Mouse (Mus musculus): Measurements from ENCODE around the gene Tmem91.
A peak's percentile ranks its signal among the peaks of the same experiment; 100 is the strongest.
"Not testable (repeated sequence)": the region's sequence is repeated elsewhere in the genome, so short reads cannot be mapped to it uniquely, and the experiment has no call there.

Tmem91 gene

DNA sequence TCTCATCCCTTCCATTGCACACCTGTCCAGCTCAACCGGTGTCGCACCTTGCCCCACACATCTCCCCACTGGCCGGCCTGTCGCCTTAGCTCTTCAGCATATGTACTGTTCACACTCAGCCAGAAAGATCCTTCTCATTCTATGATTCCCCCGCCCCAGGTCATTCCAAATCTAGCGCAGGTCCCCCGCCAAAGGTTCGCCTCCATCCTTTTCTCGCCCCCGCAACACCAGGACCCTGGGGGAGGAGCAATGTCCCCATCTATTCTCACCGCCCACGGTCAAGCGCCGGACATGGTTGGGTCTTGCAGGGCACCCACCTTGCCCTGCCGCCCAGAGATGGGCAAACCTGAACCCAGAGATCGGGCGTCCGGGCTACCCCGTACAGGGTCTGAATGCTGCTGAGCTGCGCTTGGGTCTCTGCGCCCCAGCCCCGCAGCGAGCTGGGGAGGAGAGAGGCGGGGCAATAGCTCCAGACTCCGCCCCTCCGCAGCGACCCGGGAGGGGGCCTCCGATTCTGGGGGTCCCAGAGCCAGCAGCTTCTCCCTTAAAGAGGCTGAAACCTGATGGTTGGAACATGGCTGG, at the start of gene Tmem91:
TSS of gene Tmem91 (minus strand) at position 448 of the 582 bp plus-strand sequence.
- peak; percentile 23 for DNase-seq (ENCODE audit: low read depth, low spot score)

DNA sequence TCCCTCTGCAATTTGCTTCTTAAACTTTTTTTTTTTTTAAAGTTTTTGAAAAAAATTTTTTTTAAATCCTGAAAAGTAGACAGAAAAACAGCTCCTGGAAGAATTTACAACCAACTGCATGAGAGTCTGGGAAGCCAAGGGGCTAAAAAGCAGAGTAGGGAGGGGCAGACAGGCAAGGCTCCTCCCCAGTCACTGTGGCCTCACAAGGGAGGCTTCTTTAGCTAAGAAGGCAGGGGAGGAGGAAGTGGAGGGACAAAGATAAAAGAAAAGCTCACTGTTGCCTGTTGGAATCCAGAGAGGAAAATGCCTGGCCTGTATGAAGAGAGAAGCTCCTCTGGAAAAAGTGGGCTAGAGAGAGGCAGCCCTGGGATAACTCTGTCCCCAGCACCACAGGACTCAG, 46.8 kb upstream of the Tmem91 start:
- DNase-seq (ENCODE audit: low read depth, low spot score), result not testable (repeated sequence)

DNA sequence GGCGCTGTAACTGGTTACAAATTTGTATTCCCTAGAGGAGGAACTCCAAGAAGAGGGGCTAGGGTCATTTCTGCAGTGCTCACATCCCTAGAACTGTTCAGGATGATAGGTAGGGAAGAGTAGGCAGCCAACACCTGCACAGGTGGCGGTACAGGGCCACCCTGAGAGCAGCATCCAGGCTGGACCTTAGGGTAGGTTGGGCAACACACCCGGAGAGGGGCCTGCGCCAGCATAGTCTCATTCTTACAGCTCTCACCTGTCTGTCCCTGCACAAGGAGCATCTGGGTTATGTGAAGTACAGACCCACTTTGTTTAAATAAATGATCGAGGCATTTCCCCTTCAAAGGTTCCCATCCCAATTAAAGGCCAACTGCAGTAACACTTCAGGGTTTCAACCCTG, 45.8 kb upstream of the Tmem91 start:
- DNase-seq (ENCODE audit: low read depth, low spot score), result no peak

DNA sequence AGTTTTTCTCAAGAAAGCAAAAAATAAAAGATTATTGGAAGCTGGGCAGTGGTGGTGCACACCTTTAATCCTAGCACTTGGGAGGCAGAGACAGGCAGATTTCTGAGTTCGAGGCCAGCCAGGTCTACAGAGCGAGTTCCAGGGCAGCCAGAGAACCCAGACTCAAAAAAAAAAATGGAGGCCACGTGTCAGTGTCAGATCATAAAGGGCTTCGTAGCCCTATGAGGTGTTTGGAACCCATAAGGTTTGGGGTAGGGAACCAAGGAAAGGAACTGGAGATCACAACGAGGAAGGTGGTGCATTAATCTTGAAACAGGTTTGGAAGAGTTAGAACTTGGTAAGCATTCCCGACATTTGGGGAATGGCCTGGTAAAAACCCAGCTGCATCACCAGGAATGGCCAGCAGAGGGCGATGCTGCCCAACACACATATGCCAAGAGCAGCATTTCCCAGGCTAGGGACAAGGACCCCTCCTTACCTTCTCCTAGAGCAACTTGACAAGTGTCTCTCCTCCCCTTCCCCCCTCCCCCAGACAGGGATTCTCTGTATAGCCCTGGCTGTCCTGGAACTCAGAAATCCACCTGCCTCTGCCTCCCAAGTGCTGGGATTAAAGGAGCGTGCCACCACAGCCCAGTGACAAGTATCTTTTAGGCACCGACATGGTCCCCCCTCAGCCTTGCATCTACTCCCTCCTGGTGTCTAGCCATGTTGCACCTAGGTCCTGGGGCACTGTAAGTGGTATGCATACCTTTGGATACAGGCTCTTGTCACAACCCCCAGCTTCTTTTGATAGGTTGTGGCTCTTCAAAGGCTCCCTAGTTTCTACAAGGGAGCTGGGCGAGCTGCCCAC, 45.0 kb upstream of the Tmem91 start:
- DNase-seq (ENCODE audit: low read depth, low spot score), result peak; percentile 79

DNA sequence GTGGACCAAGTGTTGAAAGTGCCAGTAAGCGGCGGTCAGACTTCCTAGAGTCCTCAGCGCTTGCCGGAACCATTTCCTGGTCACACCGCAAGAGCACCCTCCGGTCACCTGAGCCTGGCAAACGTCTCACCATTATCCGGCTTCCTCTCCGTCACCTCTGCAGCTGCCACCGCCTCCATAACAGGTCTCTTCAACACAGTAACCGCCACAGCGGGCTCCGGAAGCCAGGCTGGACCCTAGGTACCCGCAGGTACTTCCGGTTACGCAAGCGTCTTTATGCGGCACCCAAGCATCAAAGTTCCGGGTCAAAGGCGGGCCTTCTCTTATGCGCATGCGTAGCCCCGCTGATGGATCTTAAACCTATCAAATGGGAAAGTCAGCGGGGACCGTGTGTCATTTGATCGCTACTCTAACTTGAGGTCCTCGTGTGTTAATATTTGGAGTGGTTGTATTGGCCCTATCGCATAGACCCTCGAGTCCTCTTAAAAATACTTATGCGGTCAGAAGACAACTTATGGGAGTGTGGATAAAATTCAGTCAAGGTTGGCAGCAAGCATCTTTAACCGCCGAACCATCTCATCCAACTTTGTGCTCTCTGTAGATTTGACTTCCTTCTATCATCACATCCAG, 43.9 kb upstream of the Tmem91 start, which contains the start of gene Ccdc97:
TSS of gene Ccdc97 (minus strand) at position 301 of the 630 bp plus-strand sequence.
- DNase-seq (ENCODE audit: low read depth, low spot score), result peak; percentile 96

DNA sequence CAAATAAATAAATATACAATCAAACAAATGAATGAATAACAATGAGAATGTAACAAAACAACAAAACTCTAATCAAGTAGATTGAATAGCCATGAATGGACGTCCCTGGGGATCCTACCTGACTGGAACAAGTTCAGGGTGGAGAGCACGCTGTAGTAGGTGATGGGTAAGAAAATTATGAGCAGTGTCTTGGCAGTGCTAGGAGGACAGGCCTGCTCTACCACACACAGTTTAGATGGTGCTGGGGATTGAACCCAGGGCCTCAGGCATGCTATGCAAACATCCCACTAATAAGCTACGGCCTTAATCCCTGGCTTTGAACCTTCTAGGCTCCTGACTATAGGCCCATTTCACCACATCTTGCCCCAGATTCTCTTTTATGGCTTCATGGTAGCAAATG, 42.5 kb upstream of the Tmem91 start:
- DNase-seq (ENCODE audit: low read depth, low spot score), result no peak

DNA sequence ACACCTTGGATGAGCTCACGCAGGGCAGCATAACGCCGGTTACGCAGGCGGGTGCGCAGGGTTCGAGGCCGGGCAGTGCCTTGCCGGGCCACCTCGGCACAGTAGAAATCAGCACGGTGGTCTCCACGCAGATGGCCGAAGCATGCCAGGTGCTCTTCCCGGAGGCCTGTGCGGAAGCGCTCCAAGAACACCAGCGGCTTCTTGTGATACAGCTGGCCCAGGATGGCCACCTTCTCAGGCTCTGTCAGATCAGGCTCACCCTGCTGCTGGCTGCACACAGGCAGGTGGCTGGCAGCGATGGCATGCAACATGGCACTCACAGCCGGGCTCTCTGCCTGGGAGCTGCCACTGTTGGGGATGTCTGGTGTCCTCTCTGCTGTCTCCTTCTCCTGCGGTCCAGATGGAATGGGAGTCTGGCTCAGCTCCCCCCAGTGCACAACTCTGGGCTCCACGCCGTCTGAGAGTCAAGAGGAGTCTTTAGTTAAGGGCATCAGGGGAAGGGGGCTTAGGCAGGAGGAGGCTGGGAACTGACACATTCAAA, 40.8 kb upstream of the Tmem91 start:
- no peak for DNase-seq (ENCODE audit: low read depth, low spot score)

DNA sequence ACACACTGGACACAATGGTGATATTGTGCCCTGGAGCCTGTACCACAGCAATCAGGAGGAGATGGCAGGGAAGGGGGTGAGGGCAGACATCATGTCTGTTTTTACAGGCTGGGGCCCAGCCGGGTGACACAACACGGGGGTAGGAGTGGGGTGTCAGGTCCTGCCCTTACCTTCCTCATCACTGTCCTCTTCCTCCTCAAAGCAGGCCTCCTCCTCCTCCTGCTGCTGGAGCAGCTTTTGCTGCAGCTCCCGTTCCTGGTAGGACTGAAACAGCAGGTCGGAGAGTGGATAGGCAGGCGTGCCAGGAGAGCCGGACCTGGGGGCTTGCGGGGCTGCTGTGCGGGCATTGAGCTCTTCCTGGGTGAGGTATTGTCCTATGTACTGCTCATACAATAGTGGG, 39.6 kb upstream of the Tmem91 start:
- DNase-seq (ENCODE audit: low read depth, low spot score), result no peak

DNA sequence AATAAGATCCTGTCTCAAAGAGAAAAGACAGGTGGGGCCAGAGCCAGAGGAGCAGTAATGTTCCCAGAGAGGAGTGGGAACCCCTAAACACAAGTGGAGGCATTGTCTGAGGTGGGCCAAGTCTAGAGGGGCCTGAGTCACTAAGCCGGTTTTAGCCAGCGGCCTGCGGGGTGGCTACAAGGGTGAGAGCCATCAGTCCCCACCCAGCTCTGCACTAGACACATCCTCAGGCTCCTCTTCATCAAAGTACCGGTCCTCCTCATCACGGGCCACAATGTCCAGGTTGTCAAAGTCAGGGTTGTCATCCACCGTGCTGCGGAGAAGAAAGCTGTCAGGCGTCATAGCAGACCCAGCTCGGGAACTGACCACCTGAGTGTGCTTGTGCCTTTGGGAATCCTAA, 37.8 kb upstream of the Tmem91 start:
- DNase-seq (ENCODE audit: low read depth, low spot score), result no peak

DNA sequence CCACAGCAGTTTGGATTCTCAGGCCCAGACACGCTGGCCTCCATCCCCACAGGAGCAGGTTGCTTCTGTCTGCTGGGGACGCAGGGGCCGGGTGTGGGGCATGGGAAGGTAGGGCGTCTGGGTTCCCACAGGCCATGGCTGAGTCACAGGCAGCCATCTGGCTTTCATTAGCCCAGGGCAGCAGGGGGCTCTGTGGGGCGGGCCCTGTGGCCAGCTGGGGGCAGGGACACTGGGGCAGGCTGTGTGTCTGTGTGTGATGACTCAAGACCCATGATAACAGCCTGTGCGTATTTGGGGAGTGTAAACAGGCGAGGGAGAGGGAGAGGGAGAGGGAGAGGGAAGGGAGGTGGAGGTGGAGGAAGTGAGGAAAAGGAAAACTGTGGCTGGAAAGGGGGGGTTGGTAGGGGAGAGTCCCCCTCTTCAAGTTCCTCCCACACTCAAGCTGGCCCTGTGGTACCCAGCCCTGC, 36.8 kb upstream of the Tmem91 start:
- no peak for DNase-seq (ENCODE audit: low read depth, low spot score)

DNA sequence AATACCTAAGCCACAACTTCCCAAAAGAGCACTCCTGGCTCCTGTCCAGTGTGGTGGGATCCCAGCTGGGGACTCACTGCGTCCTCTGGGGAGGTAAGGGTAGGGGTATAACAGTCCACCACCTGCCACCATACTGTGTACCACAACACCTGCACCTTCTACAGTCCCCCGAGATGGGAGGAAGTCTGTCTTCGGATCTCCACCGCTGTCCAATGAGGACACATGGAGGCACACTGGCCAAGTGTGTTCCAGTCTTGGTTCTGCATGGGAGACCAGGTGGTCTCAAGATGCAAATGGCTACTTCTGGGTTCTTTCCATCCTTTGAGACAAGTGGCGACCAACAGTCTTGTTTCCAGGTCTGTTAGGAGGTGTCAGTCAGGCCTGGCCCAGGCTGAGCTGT, 36.2 kb upstream of the Tmem91 start:
- no peak for DNase-seq (ENCODE audit: low read depth, low spot score)

DNA sequence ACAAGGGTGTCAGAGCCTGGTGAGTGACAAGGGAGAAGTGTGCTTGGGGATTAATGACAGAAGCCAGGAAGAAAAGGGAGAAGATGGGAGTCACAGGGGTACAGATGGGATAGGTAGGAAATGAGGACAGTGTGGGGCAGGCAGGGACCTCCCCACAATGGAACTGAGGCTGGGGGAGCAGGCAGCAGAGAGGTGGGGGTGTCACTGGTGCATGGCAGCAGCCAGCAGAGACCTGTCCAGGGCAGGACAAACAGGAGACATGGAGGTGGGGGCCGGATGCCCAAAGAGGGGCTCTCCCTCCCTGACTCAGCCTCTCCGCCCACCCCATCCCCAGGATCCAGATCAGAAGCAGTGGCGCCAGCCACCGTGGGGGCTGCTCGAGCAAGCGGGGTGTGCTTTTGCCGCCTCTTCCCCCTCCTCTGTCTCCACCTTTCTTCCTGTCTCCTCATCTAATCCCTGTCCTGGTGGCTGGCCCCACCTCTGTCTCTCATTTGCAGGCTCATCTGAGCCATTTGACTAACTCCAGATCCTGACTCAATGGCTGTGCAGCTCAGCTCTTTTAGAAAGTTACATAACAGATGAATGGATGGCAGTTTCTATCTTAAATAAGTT, 35.7 kb upstream of the Tmem91 start:
- peak; percentile 37 for DNase-seq (ENCODE audit: low read depth, low spot score)

DNA sequence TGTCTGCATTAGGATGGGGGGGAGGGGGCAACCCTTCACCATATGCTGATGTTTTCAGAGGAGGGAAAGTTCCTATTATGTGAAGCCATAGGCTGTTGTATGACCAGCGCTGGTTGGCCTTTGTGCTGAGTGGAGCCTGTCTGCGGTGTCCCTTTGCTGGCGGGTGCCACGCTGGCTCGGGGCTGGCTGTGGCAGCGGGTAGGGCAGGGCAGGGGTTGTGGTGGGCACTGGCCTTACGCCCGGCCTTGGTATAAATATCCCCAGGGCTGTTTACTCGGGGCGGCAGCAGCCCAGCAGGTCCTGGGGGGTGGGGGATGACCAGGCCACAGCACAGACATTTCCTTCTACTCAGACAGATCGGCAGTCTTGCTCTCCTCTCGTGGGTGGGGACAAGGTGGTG, 35.0 kb upstream of the Tmem91 start:
- no peak for DNase-seq (ENCODE audit: low read depth, low spot score)

DNA sequence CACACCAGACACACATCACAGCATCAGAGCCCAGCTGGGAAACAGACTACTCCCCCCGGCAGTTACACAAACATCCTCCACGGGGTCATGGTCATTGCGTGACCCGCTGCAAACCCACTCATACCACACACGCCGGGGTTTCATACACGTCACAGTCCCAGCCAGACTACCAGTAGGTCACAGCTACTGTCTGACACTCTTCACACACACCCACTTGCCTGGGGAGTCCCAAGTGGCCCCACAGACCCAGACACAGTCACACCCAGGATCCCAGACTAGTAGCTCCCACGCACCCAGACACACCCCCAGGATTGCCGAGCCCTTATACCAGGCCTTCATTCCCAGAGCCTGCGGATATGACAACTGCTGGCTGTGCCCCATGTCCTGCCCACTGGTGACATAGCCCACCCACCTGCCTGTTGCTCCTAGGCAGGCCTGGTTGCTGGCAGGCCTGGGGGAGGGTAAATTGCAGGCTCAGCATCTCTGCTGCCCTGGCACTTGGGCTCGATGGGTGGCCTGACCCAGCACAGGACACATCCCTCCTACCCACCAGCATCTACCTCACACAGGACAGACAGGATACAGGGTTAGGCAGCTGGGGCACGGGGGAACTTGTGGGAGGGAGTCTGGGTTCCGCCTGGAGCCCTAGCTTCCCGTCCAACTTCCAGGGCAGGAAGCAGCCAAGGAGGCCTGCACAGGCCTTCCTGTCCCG, 32.8 kb upstream of the Tmem91 start:
- DNase-seq (ENCODE audit: low read depth, low spot score), result peak; percentile 58

DNA sequence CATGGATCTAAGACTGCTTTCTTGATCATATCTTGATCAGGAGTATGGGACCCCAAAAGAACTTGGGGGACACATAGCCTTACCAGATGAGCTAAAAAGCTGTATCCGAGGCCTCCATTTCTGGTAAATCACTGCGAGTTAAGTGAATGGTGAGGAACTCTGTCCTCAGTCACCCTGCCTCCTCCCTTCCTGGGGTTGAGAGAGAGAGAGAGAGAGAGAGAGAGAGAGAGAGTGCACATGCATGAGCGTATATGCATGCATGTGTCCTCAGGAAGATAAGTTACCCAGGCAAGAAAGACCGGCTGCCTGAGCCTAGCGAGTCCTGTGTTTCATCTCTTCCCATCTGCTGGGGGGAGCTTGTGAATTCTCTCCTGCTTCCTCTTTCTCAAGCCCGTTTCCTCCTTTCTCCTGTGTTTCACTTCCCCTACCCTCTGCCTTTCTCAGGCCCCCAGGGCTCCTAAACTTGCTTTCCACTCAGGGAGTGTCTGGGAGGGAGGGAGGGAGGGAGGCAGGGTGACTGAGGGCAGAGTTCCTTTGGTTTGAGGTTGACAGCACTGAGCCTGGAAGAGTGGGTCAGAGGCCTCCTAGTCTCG, 31.7 kb upstream of the Tmem91 start:
- no peak for DNase-seq (ENCODE audit: low read depth, low spot score)

DNA sequence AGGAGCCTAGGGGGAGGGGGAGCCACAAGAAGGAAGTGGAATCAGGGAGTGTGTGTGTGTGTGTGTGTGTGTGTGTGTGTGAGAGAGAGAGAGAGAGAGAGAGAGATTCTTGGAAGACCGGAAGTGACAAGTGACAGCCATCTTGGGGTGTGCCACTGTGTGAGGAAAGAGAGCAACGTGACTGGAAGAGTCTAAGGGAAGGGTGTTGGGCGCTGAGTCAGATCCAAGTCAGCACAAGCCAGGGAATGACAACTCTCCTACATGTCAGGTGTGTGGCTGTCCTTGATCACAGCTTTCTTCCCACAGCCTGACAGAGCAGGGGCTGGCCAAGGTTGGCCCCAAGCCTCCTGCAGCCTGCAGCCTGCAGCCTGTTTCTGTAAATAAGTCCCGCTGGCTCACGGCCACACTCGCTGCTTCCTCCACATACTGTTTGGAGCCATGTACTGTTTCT, 30.9 kb upstream of the Tmem91 start:
- peak; percentile 43 for DNase-seq (ENCODE audit: low read depth, low spot score)

DNA sequence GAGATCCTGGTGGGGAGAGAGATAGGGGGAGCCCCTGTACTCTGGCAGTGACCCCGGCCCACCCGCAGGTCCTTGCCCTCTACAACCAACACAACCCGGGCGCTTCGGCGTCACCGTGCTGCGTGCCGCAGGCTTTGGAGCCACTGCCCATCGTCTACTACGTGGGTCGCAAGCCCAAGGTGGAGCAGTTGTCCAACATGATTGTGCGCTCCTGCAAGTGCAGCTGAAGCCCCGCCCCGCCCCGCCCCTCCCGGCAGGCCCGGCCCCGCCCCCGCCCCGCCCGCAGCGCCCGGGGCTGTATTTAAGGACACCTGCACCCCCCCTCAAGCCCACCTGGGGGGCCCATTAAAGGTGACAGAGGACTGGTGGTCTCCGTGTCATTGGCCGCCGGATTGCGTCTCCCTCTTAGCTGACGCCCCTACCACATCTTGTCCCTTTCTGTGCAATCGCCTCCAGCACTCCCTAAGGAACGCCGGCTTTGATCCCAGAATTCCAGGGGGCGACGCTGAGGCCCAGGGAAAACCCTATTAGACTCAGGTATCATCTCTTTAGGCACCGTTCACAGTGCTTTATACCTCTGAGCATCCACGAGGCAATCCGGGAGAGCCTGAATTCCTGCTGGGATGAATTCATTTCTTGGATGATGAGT, 29.9 kb upstream of the Tmem91 start:
- no peak for DNase-seq (ENCODE audit: low read depth, low spot score)

DNA sequence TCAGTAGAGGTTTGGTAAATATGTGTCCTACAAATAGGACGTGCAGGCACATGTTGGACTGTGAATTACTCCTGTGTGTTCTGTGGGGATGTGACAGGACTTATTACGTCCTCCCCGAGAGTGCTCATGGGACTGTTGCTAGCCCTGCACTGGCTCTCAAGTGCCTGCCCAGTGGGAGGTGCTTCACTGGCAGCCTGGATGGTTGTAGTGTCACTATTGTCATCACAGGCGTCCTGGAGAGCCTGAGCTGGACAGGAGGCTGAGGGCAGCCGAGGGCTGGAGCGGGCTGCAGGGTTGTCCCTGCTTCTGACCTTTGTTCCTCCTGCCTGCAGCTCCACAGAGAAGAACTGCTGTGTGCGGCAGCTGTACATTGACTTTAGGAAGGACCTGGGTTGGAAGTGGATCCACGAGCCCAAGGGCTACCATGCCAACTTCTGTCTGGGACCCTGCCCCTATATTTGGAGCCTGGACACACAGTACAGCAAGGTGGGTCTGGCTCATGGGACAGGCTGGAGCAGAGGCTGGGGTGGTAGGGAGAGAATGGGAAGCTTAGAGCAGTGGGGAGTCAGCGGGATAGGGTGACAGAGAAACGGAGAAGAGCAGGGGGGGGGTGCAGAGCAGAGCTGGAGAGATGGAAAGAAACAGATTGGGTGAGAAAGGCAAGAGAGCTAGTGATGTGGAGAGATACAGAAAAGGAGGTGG, 29.0 kb upstream of the Tmem91 start:
- no peak for DNase-seq (ENCODE audit: low read depth, low spot score)

DNA sequence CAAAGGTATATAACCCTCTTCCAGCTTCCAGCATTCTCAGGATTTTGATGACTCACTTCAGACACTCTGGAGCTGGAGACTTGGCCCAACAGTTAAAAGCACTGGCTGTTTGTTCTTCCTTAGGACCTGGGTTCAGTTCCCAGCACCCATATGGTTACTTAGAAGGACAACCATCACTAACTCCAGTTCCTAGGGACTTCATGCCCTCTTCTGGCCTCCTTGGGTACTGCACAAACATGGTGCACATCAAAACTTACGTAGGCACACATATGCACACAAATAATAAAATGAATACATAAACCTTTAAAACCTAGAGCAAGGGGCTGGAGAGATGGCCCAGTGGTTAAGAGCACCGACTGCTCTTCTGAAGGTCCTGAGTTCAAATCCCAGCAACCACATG, 27.4 kb upstream of the Tmem91 start:
- DNase-seq (ENCODE audit: low read depth, low spot score), result peak; percentile 55

DNA sequence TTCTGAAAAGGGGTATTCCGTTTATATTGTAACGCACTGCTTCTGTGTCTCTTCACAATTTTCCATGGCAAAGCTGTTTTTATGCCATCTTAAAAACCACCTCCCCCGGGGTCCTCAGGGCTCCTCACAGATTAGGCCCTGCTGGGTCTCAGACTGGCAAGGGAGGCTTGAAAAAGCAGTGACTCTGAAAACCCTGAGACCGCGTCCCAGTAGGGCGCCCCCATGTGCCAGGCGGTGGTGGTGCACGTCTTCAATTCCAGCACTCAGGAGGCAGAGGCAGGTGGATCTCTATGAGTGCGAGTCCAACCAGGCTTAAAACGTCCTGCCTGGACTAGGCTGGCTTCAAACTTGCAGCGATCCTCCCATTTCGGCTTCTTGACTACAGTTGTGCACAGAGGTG, 25.8 kb upstream of the Tmem91 start:
- DNase-seq (ENCODE audit: low read depth, low spot score), result peak; percentile 62
